Mouse (Mus musculus) MEL (cell line): Measurements from ENCODE around the gene Tle3.

Source experiments
- CTCF ChIP-seq, 3 experiments: IDR thresholded peaks in 2 of 3; conservative IDR thresholded peaks in 1 of 3; 2 replicates each; pipeline ENCODE4 v1.5.1; 2011 to 2012; ENCODE audit warnings: low read length in 3 of 3, low read depth in 2 of 3, mild to moderate bottlenecking in 2 of 3, improper control_type of control experiment in 1 of 3, inconsistent platforms in 1 of 3, mixed read lengths in 1 of 3, moderate library complexity in 1 of 3; ENCODE audit not compliant: control insufficient read depth in 1 of 3, insufficient read depth in 1 of 3, poor library complexity in 1 of 3, severe bottlenecking in 1 of 3
- E2F4 ChIP-seq: IDR thresholded peaks from 2 replicates; pipeline ENCODE4 v1.6.1; 2011; ENCODE audit warnings: low read depth, low read length, improper control_type of control experiment, borderline replicate concordance
- RAD21 ChIP-seq: IDR thresholded peaks from 2 replicates; pipeline ENCODE4 v1.6.1; 2011; ENCODE audit warnings: mild to moderate bottlenecking, low read depth, low read length, improper control_type of control experiment
- USF1 ChIP-seq: IDR thresholded peaks from 2 replicates; pipeline ENCODE4 v1.6.1; 2014; ENCODE audit warnings: low read depth, mild to moderate bottlenecking, inconsistent platforms, low read length, improper control_type of control experiment, moderate library complexity

- TF ChIP-seq E2F4 (no peak), CTCF (IDR thresholded peaks at IDR 0.05 in 2 of 3, conservative IDR thresholded peaks at IDR 0.05 in 1 of 3; ENCODE audit: control insufficient read depth in 1 of 3, insufficient read depth in 1 of 3, low read depth in 2 of 3, low read length in 3 of 3, poor library complexity in 1 of 3, severe bottlenecking in 1 of 3) (no peak), RAD21 (no peak), USF1 (no peak)
Measured at GRCm38 (mm10) chr9:61439092-61439491, 66.9 kb downstream of the Tle3 start.
